Mouse (Mus musculus) gastrocnemius, adult 18-20 months (tissue): Measurements from ENCODE around the gene Car7. TPM values are rescaled to one million over a fixed set of nuclear protein-coding genes. Genes with fewer than 3 reads are reported as not detected.
A peak's percentile ranks its signal among the peaks of the same experiment; 100 is the strongest.

Source experiments
- DNase-seq: peaks from one replicate; pipeline ENCODE4 v3.0.0; 2021; ENCODE audit warnings: low spot score
- long read RNA-seq, 2 experiments: library from polyadenylated mRNA; stranded (forward); transcript quantifications; one replicate each; pipeline ENCODE4 v2.0.0; 2021
- total RNA-seq, 2 experiments: library from RNA; stranded (reverse); gene quantifications; 2 replicates each; pipeline ENCODE4 v1.2.3; 2021

Car7 gene
- 1 to 10 TPM in 1 of 2 experiments, under 1 TPM in 1; 0.82 to 1.1 TPM for total RNA-seq
- long read RNA-seq, experiment 1, partial matches to known transcripts = 0 of 2 reads
- long read RNA-seq, experiment 1, other reads (novel, unspliced or antisense) = 0 of 2 reads
- long read RNA-seq, experiment 2, partial matches to known transcripts = 0 of 3 reads
- long read RNA-seq, experiment 2, other reads (novel, unspliced or antisense) = 1 of 3 reads

GRCm38 (mm10) chr8:104533971-104534778 is at the start of gene Car7, which contains the start of gene Nae1:
Gene Car7 (plus strand): TSS chr8:104534689.
Gene Nae1 (minus strand): TSS chr8:104534637.
- peak; percentile 95 for DNase-seq

- no peak for DNase-seq
Measured at GRCm38 (mm10) chr8:104509061-104510006, 25.2 kb upstream of the Car7 start, which contains the start of gene Terb1. Gene Terb1 (minus strand): TSS chr8:104509910.

- DNase-seq = no peak
Measured at GRCm38 (mm10) chr8:104510134-104510533, 24.4 kb upstream of the Car7 start.

- DNase-seq = no peak
Measured at GRCm38 (mm10) chr8:104517872-104518271, 16.6 kb upstream of the Car7 start.

GRCm38 (mm10) chr8:104529671-104530070 is 4.8 kb upstream of the Car7 start:
- DNase-seq = no peak

- no peak for DNase-seq
Measured at GRCm38 (mm10) chr8:104533551-104533950, 938 bp upstream of the Car7 start.

- DNase-seq = no peak
Measured at GRCm38 (mm10) chr8:104534779-104535141, 271 bp downstream of the Car7 start.

GRCm38 (mm10) chr8:104535378-104535777 is 889 bp downstream of the Car7 start:
- no peak for DNase-seq

GRCm38 (mm10) chr8:104536028-104536427 is 1.5 kb downstream of the Car7 start:
- DNase-seq = no peak

GRCm38 (mm10) chr8:104538896-104539295 is 4.4 kb downstream of the Car7 start:
- DNase-seq = no peak

GRCm38 (mm10) chr8:104539566-104539965 is 5.1 kb downstream of the Car7 start:
- DNase-seq = no peak

GRCm38 (mm10) chr8:104540238-104540637 is 5.7 kb downstream of the Car7 start:
- DNase-seq = no peak

- no peak for DNase-seq
Measured at GRCm38 (mm10) chr8:104540710-104541514, 6.4 kb downstream of the Car7 start.

- no peak for DNase-seq
Measured at GRCm38 (mm10) chr8:104541515-104541880, 7.0 kb downstream of the Car7 start.

- DNase-seq = no peak
Measured at GRCm38 (mm10) chr8:104542160-104542559, 7.7 kb downstream of the Car7 start.

- DNase-seq = no peak
Measured at GRCm38 (mm10) chr8:104543440-104544045, 9.1 kb downstream of the Car7 start.

GRCm38 (mm10) chr8:104555191-104555590 is 20.7 kb downstream of the Car7 start:
- no peak for DNase-seq

- no peak for DNase-seq
Measured at GRCm38 (mm10) chr8:104557226-104557625, 22.7 kb downstream of the Car7 start.

- no peak for DNase-seq
Measured at GRCm38 (mm10) chr8:104560731-104561130, 26.2 kb downstream of the Car7 start.

- DNase-seq = peak; percentile 89
Measured at GRCm38 (mm10) chr8:104564633-104565456, 30.4 kb downstream of the Car7 start.
